Mouse (Mus musculus): ENCODE results near the gene Vasn.

The Vasn gene

DNA sequence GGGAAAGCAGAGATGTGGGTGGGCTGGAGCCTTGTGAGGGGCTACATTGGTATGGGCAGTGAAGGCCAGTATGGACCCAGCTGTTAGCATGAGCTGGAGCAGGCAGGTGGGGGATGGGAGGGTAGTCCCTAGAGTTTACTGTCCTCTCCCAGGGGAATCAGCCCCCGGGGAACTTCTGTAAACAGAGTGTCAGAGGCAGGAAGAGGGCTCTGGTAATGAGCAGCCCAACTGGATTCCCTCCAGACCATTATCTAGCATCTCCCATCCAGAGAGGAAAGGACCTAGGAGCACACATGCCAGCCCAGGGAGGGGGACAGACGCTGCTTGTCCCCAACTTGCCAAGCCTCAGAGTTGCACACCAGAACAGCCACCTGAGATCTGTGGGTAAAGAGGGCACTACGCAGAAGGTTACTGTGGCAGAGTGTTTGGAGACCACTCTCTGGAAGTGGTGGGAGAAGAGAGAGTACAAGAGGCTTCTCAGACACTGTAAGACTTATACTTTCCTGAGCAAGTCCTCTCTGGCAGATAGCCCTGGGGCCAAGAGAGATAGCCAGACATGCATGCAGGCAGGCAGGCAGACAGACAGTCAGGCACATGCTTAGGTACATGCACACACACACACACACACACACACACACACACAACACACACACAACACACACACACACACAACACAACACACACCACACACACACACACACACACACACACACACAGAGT lies 1.5 kb downstream of the Vasn start:
- in situ Hi-C loops (cut with MboI, MseI): no loop called here

- in situ Hi-C loops (cut with MboI, MseI): no loop called here
These were observed 2.4 kb downstream of the Vasn start for GRCm38 (mm10) chr16:4642190-4642589.

- in situ Hi-C loops (cut with MboI, MseI): no loop called here
These were observed 3.2 kb downstream of the Vasn start for GRCm38 (mm10) chr16:4642937-4643336.

GRCm38 (mm10) chr16:4643670-4644419 lies 4.1 kb downstream of the Vasn start:
- in situ Hi-C loops (cut with MboI, MseI): no loop called here

- in situ Hi-C loops (cut with MboI, MseI): no loop called here
These were observed 6.1 kb downstream of the Vasn start for GRCm38 (mm10) chr16:4645867-4646266.

DNA sequence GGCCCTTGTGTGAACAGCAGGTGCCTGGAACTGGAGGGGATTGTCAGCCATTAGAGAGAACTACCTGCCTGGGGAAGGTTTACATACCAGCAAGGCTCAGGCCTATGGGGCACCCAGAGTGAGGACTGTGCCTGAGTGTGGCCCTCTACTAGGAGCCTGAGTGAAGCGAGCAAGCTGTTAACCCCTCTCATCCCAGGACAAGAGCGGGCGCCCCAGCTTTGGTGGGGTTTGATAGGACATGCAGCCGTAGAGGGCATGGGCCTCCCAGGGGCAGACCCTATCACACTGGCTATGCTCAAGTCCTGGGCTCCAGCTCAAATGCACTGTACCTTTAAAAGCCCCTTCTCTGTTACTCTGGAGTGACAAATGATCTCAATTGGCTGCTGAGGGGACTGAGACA lies 7.1 kb downstream of the Vasn start:
- in situ Hi-C loops (cut with MboI, MseI): no loop called here

DNA sequence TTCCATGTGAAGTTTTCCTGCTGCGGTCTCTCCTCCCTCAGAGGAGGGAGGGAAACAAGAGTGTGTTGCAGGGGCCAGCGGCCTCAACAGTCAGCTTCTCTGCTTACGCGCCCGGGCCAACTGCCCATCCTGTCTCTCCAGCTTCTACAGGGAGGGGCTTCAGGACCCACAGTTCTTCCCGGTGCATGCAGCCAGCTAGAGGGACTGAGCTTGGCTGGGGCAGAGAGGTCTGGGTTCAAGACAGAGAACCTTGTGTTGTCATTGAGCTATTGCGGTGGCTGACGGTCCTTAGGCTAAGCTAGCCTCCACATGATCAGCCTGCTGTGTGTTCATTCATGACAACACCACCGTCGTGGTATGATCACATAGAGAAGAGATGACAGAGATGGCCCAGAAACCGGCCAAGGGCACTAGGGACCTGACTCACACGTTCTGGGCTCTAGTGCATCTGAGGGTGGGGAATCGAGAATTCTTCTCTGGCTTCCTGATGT lies 8.0 kb downstream of the Vasn start:
- in situ Hi-C loops (cut with MboI, MseI): no loop called here

GRCm38 (mm10) chr16:4648416-4649023 lies 8.8 kb downstream of the Vasn start:
- in situ Hi-C loops (cut with MboI, MseI): no loop called here

DNA sequence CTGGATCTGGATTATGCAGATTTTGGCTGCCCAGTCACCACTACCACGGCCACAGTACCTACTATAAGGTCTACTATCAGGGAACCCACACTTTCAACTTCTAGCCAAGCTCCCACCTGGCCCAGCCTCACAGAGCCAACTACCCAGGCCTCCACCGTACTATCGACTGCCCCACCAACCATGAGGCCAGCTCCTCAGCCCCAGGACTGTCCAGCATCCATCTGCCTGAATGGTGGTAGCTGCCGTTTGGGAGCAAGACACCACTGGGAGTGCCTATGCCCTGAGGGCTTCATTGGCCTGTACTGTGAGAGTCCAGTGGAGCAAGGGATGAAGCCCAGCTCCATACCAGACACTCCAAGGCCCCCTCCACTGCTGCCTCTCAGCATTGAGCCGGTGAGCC lies 9.5 kb downstream of the Vasn start:
- in situ Hi-C loops (cut with MboI, MseI): no loop called here

DNA sequence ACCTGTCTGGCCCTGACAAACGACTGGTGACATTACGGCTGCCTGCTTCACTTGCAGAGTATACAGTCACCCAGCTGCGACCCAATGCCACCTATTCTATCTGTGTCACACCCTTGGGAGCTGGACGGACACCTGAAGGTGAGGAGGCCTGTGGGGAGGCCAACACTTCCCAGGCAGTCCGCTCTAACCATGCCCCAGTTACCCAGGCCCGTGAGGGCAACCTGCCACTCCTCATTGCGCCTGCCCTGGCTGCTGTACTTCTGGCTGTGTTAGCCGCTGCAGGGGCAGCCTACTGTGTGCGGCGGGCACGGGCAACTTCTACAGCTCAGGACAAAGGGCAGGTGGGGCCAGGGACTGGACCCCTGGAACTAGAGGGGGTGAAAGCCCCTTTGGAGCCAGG lies 10.0 kb downstream of the Vasn start:
- in situ Hi-C loops (cut with MboI, MseI): no loop called here

DNA sequence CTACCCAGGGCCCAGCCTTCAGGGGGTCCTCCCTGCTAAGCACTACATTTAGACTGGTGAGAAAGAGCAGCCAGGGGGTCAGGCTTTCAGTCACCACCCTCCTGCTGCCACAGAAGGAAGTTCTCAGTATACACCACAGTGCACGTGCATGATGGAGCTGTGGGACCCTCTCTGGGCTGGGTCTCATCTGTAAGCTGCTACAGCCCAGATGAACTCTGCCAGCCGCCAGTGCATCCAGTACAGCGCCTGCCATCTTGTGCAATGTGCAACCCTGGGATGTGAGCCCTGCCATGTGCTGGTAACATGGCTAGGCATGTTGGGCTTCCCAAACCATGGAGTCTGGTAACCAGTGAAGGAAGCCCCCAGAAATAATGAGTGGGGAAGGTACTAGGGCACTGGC lies 10.4 kb downstream of the Vasn start:
- in situ Hi-C loops (cut with MboI, MseI): no loop called here

DNA sequence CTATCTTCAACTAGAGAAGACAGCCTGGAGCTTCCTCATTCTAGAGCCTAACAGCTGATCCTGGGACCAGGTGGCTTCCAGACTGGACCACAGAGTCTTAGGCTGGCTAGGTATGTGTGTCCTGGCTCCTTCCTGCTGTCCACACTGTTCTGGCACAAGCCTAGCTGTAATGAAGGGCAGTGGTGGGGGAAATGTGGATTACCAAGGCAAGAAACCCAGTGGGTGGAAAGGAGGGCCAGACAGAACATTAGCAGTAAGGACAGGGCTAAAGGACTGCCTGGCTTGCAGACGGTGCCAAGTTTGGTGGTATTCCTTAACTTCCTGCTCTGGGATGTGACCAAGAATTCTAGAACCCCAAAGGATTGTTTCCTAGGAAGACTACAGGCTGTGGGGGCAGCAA lies 11.3 kb downstream of the Vasn start:
- in situ Hi-C loops (cut with MboI, MseI): no loop called here

GRCm38 (mm10) chr16:4651624-4652023 lies 11.9 kb downstream of the Vasn start:
- in situ Hi-C loops (cut with MboI, MseI): no loop called here

DNA sequence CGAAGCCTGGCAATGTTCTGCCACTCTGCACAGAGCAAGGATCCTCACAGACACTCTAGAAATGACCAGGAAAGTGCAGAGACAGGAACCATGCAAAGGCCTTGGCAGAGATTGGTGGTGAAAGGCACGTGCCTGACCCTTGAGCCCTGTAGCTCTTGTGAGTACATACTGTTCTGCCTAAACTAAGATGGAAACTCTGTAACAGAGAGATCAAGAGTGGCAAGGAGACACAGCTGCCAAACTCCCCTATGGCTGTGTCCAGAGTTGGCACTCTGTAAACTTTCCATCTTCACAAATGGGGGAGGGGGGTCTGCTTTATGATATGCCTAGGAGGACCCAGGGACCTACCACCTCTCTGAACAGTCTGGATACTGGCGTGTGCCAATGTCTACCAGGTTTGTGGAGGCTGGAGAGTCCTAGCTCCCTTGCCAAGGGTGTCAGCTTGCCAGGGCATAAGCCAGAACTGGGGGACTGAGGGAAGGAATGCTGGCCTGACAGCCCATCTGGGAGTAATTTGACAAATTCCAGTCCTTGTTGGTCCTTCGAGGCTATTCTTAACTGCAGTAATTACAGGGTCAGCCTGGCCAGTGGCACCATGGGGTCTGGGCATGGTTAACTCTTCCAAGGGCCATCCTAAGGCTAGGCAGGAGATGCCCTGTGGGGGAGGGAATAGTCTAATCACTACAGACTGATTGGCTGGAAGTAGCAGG lies 13.1 kb downstream of the Vasn start:
- in situ Hi-C loops (cut with MboI, MseI): no loop called here

- in situ Hi-C loops (cut with MboI, MseI): no loop called here
These were observed 15.0 kb downstream of the Vasn start for GRCm38 (mm10) chr16:4654706-4655105.

- in situ Hi-C loops (cut with MboI, MseI): no loop called here
These were observed 15.6 kb downstream of the Vasn start for GRCm38 (mm10) chr16:4655251-4655734.

- in situ Hi-C loops (cut with MboI, MseI): no loop called here
These were observed 16.2 kb downstream of the Vasn start for GRCm38 (mm10) chr16:4655764-4656570.

DNA sequence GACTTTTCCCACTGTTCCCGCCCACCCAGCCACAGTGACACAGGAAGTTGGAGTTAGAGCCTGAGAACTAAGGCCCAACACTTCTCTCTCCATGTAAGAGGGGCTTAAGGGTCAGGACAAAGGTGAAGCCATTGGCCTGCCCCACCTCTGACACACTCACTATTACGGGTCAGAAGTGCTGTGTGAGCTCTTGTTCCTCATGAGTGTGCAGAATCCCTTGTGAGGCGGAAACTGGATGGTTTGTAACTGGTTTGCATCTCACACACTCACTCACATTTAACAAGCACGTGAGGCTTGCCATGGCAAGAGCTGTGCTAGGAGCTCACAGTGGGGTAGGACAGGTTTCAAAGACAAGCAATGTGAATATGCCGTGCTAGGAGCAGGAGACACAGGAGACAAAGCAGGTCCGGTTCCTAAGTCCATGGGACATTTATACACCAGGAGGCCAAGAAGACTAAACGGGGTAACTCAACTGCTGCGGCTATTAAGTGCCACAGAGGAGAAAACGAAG lies 16.9 kb downstream of the Vasn start:
- in situ Hi-C loops (cut with MboI, MseI): no loop called here

DNA sequence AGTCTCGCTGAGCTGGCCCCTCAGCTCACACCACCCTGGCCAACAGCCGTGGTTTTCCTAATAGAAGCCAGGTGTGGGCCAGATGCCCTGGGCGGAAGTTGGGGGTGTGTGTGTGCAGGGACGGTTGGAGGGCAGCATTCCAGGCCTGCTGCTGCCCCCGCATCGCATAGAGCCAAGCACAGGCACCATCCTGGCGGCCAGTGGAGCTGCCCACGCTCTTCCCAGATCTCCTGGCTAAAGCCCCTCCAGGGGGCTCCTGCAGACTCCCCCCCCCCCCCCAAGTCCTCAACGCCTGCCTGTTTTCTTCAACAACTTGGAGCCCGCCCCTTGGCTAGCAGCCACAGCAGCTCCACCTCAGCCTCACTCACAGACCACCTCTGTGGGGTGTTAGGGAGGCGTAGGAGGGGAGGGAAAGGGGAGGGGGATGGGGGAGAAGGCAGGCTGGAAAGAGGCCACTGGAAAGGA lies 19.1 kb downstream of the Vasn start:
- in situ Hi-C loops (cut with MboI, MseI): no loop called here

- in situ Hi-C loops (cut with MboI, MseI): no loop called here
These were observed 19.6 kb downstream of the Vasn start for GRCm38 (mm10) chr16:4659326-4659725.

- in situ Hi-C loops (cut with MboI, MseI): no loop called here
These were observed 21.9 kb downstream of the Vasn start for GRCm38 (mm10) chr16:4661605-4662004.

Measured in T-helper 1 cell (primary cell).